Mouse (Mus musculus): ENCODE measurements around the gene Cdc42bpb.

DNA sequence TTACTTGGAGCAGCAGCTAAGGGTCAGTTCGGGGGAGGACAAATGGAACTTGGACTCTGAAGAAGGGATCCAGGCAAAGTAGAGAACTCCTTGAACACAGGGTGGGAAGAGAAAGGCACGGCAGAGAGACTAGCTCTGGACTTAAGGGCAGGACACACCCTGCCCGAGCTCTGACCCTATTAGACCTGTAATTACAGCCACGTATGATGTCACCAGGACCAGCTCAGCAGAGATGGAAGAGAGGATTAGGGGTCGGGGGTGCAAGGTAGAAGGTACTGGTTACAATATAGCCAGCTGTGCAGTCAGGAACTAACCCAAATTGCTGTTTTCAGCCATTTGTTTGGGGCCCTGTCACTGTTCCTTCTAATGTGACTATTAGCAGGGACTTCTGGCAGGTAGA is 45.3 kb upstream of the Cdc42bpb start:
- no peak for TF ChIP-seq GATA1 (IDR thresholded peaks at IDR 0.05; ENCODE audit: low read length)
- TF ChIP-seq TAL1 (IDR thresholded peaks at IDR 0.05; ENCODE audit: low read length), result no peak
